Mouse (Mus musculus): ENCODE measurements around the gene Tfap2b.

- TF ChIP-seq CTCF (IDR thresholded peaks at IDR 0.05; ENCODE audit: borderline replicate concordance, control insufficient read depth, extremely low read depth, insufficient read depth, low read length, poor library complexity), result no peak
- TF ChIP-seq POLR2A (IDR thresholded peaks at IDR 0.05; ENCODE audit: control insufficient read depth, extremely low read depth, insufficient read depth, low read length, poor library complexity), result no peak
Observed at GRCm38 (mm10) chr1:19230926-19231573, 22.3 kb downstream of the Tfap2b start.

Data from thymus, adult 2 months (tissue).